Mouse (Mus musculus) cortical plate, adult 2 months (tissue): ENCODE results near the gene Ect2l. TPM values are rescaled to one million over a fixed set of nuclear protein-coding genes. Genes with fewer than 3 reads are reported as not detected.

Source experiments
- H3K27ac ChIP-seq: fragments of 200-500 bp; 2 replicates; pipeline ENCODE4 v1.5.1; 2012; ENCODE audit warnings: low read length, control low read depth, inconsistent platforms; ENCODE audit not compliant: insufficient read depth
- H3K4me1 ChIP-seq: fragments of 200-500 bp; 2 replicates; pipeline ENCODE4 v1.6.1; 2011; ENCODE audit warnings: low read length; ENCODE audit not compliant: control insufficient read depth, insufficient read depth
- H3K4me3 ChIP-seq: fragments of 200-500 bp; 2 replicates; pipeline ENCODE4 v1.5.1; 2011; ENCODE audit warnings: mild to moderate bottlenecking, low read length, control low read depth; ENCODE audit not compliant: insufficient read depth
- CTCF ChIP-seq: fragments of 200-500 bp; IDR thresholded peaks from 2 replicates; pipeline ENCODE4 v1.5.1; 2011; ENCODE audit warnings: mild to moderate bottlenecking, control low read depth, low read length; ENCODE audit not compliant: insufficient read depth; ENCODE audit errors: extremely low read depth
- POLR2A ChIP-seq: fragments of 200-500 bp; IDR thresholded peaks from 2 replicates; pipeline ENCODE4 v1.6.1; 2011; ENCODE audit warnings: mild to moderate bottlenecking, low read length, control low read depth; ENCODE audit not compliant: insufficient read depth; ENCODE audit errors: extremely low read depth
- polyA plus RNA-seq: library from polyadenylated mRNA; depleted of rRNA; stranded (reverse); fragments of >200 nt; gene quantifications from 2 replicates; pipeline ENCODE4 v1.2.3, GENCODE M21; 2012

The Ect2l gene
- polyA plus RNA-seq, 1 experiment: 0.29 TPM

DNA sequence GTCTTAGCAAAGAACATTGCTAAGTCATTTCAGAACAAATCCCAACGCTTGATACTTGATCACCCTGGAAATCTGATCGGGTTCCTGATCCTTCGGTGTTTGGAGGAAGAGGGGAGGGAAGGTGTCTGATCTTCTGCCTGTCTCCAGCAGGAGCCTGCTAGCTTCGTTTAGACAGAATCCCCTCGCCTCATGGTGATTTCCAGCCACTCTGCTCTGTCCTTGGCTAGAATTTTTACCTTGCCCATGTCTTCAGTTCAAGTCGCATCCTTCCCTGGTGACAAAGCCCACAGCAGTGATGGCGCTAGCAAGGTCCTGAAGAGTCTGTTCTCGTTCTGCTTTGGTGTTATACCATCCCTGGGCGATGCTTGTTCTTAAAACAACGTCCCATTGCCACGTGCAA, 16.5 kb downstream of the Ect2l start:
- H3K4me3 ChIP-seq: no peak overlapping the region
- TF ChIP-seq CTCF: no peak
- TF ChIP-seq POLR2A: no peak
- no peaks in the 10 kb centered on the region for H3K4me1 ChIP-seq
- H3K27ac ChIP-seq: no peak overlapping the region

DNA sequence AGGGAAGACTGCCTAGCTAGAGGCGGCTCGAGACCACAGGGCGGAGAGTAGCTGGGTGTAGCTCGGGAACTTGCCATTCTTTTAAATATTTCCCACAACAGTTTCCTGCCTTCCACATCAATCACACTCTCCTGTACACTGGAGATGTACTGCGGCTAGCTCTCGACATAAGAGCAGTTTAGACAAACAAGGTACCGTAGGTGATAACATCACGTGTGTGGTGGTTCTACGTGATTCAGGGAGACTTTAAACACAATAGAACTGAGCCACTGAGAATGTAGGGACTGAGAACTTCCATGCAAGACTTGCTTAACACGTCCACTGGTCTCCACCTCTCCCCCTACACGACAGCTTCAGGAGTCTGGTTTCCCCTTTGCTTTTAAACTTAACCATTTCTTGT, 17.5 kb downstream of the Ect2l start:
- no peaks in the 10 kb centered on the region for H3K4me1 ChIP-seq
- H3K4me3 ChIP-seq: no peak overlapping the region
- no peak overlapping the region for H3K27ac ChIP-seq
- TF ChIP-seq CTCF: no peak
- TF ChIP-seq POLR2A: no peak

DNA sequence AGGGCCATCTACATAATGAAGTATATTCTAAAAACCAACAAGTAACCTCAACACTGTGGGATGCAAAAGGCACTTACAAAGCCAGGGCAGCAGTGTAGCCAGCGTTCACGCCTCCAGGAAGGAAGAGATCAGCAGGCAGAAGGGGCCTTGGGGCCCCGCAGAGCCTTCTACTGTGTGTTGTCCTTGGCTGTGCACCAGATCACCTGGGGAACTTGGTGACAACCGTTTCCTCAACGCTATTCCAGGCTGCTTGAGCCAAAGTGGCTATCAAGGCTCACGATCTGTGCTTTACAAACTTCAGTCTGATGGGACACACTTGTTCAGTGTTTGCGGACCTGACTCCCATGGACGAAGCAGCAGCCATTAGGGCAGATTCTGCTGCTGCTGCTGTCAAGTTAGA, 19.0 kb downstream of the Ect2l start:
- TF ChIP-seq POLR2A (no peak), CTCF (no peak)
- Histone ChIP-seq H3K4me3 (no peak overlapping the region), H3K4me1 (no peaks in the 10 kb centered on the region), H3K27ac (no peak overlapping the region)

DNA sequence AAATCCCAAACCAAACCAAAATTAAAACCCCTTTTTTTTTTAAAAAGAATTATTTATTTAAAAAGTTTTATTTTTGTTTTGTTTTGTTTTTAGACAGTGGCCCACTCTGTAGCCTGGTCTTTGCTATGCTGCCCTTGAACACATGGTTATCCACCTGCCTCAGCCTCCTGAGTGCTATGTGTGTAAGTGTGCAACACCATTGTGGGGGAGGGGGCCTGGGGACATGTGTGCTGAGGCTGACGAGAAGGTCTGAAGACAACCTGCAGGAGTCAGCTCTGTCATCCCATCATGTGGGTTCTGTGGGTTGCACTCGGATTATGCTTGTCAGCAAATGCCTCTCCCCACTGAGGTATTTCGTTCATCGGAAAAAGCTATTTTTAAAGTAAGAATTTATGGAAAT, 21.2 kb downstream of the Ect2l start:
- Histone ChIP-seq H3K4me3 (no peak overlapping the region), H3K4me1 (no peaks in the 10 kb centered on the region), H3K27ac (no peak overlapping the region)
- TF ChIP-seq POLR2A (no peak), CTCF (no peak)

DNA sequence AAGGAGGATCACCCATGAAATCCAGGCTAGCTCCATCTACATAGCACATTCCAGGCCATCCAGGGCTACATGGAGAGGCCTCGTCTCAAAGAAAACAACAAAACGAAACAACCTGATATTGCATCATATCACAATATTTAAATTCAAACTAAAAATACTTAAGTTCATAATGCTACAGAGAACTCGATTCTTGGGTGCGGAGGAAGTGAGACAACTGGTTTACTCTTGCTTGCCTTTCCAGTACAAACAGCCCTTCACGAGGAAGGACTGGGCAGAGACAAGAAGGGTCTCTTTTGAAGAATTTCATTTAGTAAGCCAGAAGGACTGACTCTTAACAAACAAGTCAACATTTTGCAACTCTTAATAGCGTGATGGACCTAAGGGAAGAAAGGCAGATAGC, 22.1 kb downstream of the Ect2l start:
- no peak overlapping the region for H3K27ac ChIP-seq
- no peak for TF ChIP-seq CTCF
- TF ChIP-seq POLR2A: no peak

DNA sequence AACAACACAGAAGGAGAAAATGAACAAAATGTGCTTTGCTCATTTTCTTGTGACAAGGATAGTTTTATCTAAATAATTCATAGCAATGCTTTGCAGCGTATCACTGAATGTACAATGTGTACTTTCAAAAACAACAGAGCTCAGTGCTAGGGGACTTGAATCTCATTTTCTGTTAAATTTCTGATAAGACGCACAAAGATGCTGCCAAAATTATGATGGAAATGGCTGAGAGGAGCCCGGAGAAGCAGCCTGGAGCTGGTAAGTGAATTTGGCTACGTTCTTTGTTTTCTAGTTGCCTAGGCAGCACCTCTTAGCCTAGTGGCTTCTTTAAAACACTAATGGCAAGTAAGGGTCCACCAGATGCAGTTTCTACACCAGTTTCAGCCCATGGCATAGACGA, 28.4 kb downstream of the Ect2l start:
- TF ChIP-seq POLR2A: no peak
- no peak for TF ChIP-seq CTCF
- no peak overlapping the region for H3K4me3 ChIP-seq
- peaks cover 2% of the 10 kb centered on the region; the same call in 1 of the 2 replicates for H3K4me1 ChIP-seq
- H3K27ac ChIP-seq: no peak overlapping the region

More for the DNA sequence above, 22.1 kb downstream of the Ect2l start:
- no peak overlapping the region for H3K4me3 ChIP-seq
- no peaks in the 10 kb centered on the region for H3K4me1 ChIP-seq

DNA sequence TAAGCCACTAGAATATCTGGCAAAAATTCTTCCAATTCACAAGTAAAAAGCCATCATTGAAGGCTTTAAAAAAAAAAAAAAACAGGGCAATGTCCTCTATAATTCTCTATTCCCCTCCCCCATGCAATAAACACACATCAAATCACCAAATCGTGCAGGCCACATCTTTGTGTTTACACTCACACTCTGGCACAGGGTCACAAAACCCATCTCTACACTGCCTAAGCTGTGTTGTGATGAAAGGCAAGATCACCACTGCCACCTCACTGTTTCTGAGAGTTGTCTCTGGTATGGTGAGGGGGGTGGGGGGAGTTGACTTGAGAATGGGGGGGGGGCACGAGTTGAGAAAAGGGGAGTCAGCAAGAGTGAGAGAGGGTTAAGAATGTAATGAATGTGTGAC, 33.4 kb downstream of the Ect2l start:
- H3K27ac ChIP-seq: no peak overlapping the region
- TF ChIP-seq CTCF: no peak
- no peak for TF ChIP-seq POLR2A
- H3K4me3 ChIP-seq: no peak overlapping the region
- H3K4me1 ChIP-seq: no peaks in the 10 kb centered on the region; the same call in 1 of the 2 replicates

DNA sequence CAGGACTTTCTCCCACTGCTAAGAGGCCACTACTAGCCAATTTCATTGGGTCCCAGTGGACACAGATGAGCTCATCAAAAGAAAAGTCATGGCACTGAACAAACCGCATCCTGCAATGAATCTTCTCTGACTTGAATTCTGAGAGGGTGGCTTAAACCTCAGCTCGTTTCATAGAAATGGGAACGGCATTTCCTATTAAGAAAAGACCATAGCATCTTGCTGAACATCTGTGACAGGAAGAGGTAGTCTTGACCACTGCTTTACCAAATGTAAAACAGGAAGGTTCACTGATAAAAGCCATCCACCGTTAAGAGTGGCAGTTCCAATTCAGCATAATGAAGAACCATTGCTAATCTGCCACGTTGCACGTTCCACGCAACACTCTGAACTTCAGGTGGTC, 34.0 kb downstream of the Ect2l start:
- Histone ChIP-seq H3K27ac (no peak overlapping the region), H3K4me3 (no peak overlapping the region), H3K4me1 (no peaks in the 10 kb centered on the region)
- no peak for TF ChIP-seq CTCF
- no peak for TF ChIP-seq POLR2A

DNA sequence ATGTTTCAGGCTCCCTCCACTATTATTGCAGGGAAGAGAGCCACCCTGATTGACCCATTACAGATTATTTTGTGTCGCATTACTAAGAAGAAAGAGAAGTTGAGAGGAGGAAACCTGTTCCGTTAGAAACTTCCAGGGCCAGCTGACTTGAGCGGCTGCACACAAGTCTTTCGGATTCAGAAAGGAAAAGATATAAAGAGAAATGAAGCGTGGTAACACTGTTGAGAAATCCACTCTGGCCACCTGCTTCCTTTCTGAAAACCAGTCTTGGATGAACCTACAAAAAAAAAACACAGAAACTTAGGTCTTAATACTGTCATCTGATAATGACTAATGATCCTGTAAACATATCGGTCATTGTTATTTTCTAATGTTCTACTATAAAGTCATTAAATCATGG, 35.6 kb downstream of the Ect2l start:
- TF ChIP-seq POLR2A: no peak
- no peak for TF ChIP-seq CTCF
- H3K27ac ChIP-seq: no peak overlapping the region
- no peak overlapping the region for H3K4me3 ChIP-seq

DNA sequence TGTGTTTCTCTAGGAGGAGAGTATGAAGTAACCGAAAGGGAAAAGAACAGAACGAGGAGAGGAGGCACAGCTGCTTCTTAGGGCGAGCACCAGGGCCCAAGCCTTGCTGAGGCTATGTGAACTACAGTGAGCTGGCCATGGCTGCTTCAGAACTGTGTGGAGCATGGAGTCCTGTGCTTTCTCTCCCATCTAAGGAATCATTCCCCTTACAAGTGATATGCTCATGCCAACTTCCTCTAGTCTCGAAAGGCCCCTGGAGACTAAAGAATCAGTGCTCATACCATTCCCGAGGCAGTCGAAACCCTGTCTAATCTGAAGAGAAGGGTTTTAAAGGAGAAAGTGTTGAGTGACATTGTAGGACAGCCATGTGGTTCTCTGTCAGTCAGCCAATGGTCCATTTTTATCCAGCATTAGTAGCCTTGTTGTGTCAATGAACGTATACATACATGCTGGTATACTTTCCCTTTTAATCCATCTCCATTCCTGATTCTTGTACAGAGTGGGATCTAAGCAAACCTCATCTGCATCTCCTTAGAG, 48.2 kb downstream of the Ect2l start:
- H3K4me1 ChIP-seq: no peaks in the 10 kb centered on the region
- no peak overlapping the region for H3K27ac ChIP-seq
- H3K4me3 ChIP-seq: no peak overlapping the region
- no peak for TF ChIP-seq CTCF
- TF ChIP-seq POLR2A: no peak

More for the DNA sequence above, 35.6 kb downstream of the Ect2l start:
- no peaks in the 10 kb centered on the region for H3K4me1 ChIP-seq

DNA sequence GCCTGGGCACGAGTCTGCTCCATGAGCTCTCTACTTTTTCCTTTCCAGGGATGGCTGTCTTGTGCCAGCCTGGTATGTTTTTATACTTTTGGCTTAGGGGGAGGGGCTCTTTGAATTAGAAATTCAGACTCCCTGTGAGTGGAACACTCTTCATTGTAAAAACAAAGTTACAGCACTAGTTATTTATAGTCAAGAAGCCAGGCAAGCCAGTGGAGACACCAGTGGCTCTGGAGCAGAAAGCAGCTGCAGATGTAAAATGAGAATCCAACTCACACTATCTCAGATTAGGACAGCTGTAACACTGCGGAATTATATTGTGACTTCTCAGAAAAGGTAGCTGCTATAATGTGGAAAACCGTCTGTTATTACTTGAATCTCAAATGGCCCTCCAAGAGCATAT, 63.5 kb downstream of the Ect2l start:
- Histone ChIP-seq H3K4me1 (no peaks in the 10 kb centered on the region), H3K27ac (no peak overlapping the region), H3K4me3 (no peak overlapping the region)
- TF ChIP-seq POLR2A (no peak), CTCF (no peak)

DNA sequence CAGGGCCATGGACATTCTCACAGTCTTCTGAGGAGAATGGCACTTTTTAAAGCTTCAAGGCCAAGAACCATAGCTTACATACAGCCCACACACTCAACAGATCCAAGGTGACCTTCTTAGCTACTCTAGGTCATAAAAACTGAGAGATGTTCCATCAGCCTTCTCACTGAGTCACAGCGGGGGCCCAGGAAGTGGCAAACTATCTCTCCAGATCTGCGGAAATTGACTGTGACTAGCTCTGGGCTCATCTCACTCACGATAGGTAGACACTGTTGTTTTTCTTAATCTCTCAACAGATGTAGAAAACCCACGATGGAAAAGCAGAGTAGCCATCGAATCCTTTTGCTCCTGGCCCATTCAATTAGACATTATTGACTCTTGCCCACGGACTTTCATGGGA, 68.5 kb downstream of the Ect2l start:
- H3K4me3 ChIP-seq: no peak overlapping the region
- H3K4me1 ChIP-seq: no peaks in the 10 kb centered on the region
- H3K27ac ChIP-seq: no peak overlapping the region
- TF ChIP-seq POLR2A (no peak), CTCF (no peak)
